Mouse (Mus musculus): ENCODE data around the gene Map3k4. TPM values are rescaled to one million over a fixed set of nuclear protein-coding genes. Genes with fewer than 3 reads are reported as not detected.

Map3k4 gene
- 8.2 TPM for polyA plus RNA-seq (2014; fragmentation: Illumina TruSeq; extraction: RNeasy Lipid Tissue Mini Kit (QIAGEN cat#74804); ENCODE audit: insufficient read depth, low read depth, low replicate concordance)

GRCm38 (mm10) chr17:12318663-12319201 lies at the start of gene Map3k4:
Gene Map3k4, minus strand, starts transcription at chr17:12318796.

Other genes starting within 250 kb of the Map3k4 start
- 44.4 TPM for gene Agpat4, start 200.1 kb downstream of the Map3k4 start, polyA plus RNA-seq (2014; fragmentation: Illumina TruSeq; extraction: RNeasy Lipid Tissue Mini Kit (QIAGEN cat#74804); ENCODE audit: insufficient read depth, low read depth, low replicate concordance)
- gene Plg, start 59.8 kb upstream of the Map3k4 start, polyA plus RNA-seq (2014; fragmentation: Illumina TruSeq; extraction: RNeasy Lipid Tissue Mini Kit (QIAGEN cat#74804); ENCODE audit: insufficient read depth, low read depth, low replicate concordance): 0.08 TPM
- 3.3 TPM for gene Slc22a3, start 188.9 kb upstream of the Map3k4 start, polyA plus RNA-seq (2014; fragmentation: Illumina TruSeq; extraction: RNeasy Lipid Tissue Mini Kit (QIAGEN cat#74804); ENCODE audit: insufficient read depth, low read depth, low replicate concordance)